Comparison of ENCODE assay signal across 8 mouse cellular contexts in genomic region chr15:102106754-102107456, GRCm38 (mm10). TPM values are rescaled to one million over a fixed set of nuclear protein-coding genes. Genes with fewer than 3 reads are reported as not detected.
DNase-seq lines count a peak whose midpoint lies in the region; ATAC-seq and TF ChIP-seq lines count a peak whose summit lies in the region.

No protein-coding gene starts in this region.

- H3K36me3 ChIP-seq in ES-E14 (ENCODE audit: control insufficient read depth, insufficient read depth, low read length, poor library complexity, severe bottlenecking), result no peaks in the 10 kb centered on the region
- H3K36me3 ChIP-seq in forebrain, embryonic 11.5 days (ENCODE audit: control insufficient read depth, insufficient read depth, low read length), result no peaks in the 10 kb centered on the region
- peaks cover 40% of the 10 kb centered on the region for H3K36me3 ChIP-seq in intestine, postnatal 0 days (ENCODE audit: control insufficient read depth, insufficient read depth)
- H3K36me3 ChIP-seq in midbrain, postnatal 0 days (ENCODE audit: insufficient read depth, low read length), result no peaks in the 10 kb centered on the region

- peaks cover 26% of the 10 kb centered on the region for H3K27me3 ChIP-seq in forebrain, embryonic 11.5 days (ENCODE audit: control insufficient read depth, insufficient read depth, low read length)
- no peaks in the 10 kb centered on the region for H3K27me3 ChIP-seq in intestine, postnatal 0 days (replicated peaks; ENCODE audit: control insufficient read depth, insufficient read depth, low read length)
- H3K27me3 ChIP-seq in midbrain, postnatal 0 days (ENCODE audit: insufficient read depth, low read length), result peaks cover under 1% of the 10 kb centered on the region; the same call in 1 of the 2 replicates

- H3K4me1 ChIP-seq in ES-E14 (ENCODE audit: control insufficient read depth in 2 of 2, insufficient read depth in 2 of 2, low read length in 2 of 2, poor library complexity in 1 of 2), result peaks cover 8 to 28% of the 10 kb centered on the region in 2 experiments; a peak in 3 of 4 replicates
- peaks cover 24% of the 10 kb centered on the region for H3K4me1 ChIP-seq in forebrain, embryonic 11.5 days (replicated peaks; ENCODE audit: control insufficient read depth, insufficient read depth, low read length)
- H3K4me1 ChIP-seq in intestine, postnatal 0 days (replicated peaks; ENCODE audit: control insufficient read depth, insufficient read depth, low read length), result peaks cover 15% of the 10 kb centered on the region
- no peaks in the 10 kb centered on the region; the same call in 1 of the 2 replicates for H3K4me1 ChIP-seq in midbrain, postnatal 0 days (ENCODE audit: insufficient read depth, low read length)

- in situ Hi-C loops in ES-E14 (cut with MboI; ENCODE audit: low sequenced_read_pairs in 2 of 2, unreplicated experiment in 2 of 2), result no loop called here

- peak overlapping the region; percentile 59 for H3K4me2 ChIP-seq in forebrain, embryonic 11.5 days (ENCODE audit: low read depth, low read length, severe bottlenecking)
- peak overlapping the region; percentile 77 for H3K4me2 ChIP-seq in intestine, postnatal 0 days (replicated peaks; ENCODE audit: low read depth)
- H3K4me2 ChIP-seq in midbrain, postnatal 0 days (ENCODE audit: low read depth, low read length, poor library complexity, severe bottlenecking), result peak overlapping the region; percentile 74

- H3K4me3 ChIP-seq in ES-E14 (ENCODE audit: insufficient read depth in 1 of 2, low read depth in 1 of 2, low read length in 2 of 2, poor library complexity in 1 of 2, severe bottlenecking in 1 of 2), result peak overlapping the region; percentile 62 to 82
- H3K4me3 ChIP-seq in forebrain, embryonic 11.5 days (ENCODE audit: low read depth, low read length), result peak overlapping the region; percentile 33
- peak overlapping the region; percentile 34 for H3K4me3 ChIP-seq in intestine, postnatal 0 days (ENCODE audit: low read depth, low read length)
- peak overlapping the region; percentile 37 for H3K4me3 ChIP-seq in midbrain, postnatal 0 days (ENCODE audit: low read depth, low read length)

- peak; percentile 41 for DNase-seq in kidney, adult 18-20 months
- DNase-seq in kidney, postnatal 14 days, result no peak
- no peak for DNase-seq in ES-E14 (ENCODE audit: low read depth, low spot score)
- peak; percentile 78 for DNase-seq in forebrain, embryonic 11.5 days (ENCODE audit: low spot score)
- DNase-seq in midbrain, postnatal 0 days (ENCODE audit: low spot score), result no peak
- DNase-seq in frontal cortex, postnatal 25 days (ENCODE audit: low spot score in 2 of 2), result no peak
- DNase-seq in spleen, adult 18-20 months, result no peak

- no peak overlapping the region for H3K27ac ChIP-seq in ES-E14 (ENCODE audit: insufficient read depth, low read depth, low read length, poor library complexity, severe bottlenecking)
- no peak overlapping the region for H3K27ac ChIP-seq in forebrain, embryonic 11.5 days (ENCODE audit: low read depth, low read length)
- H3K27ac ChIP-seq in intestine, postnatal 0 days (ENCODE audit: low read depth, low read length), result no peak overlapping the region
- H3K27ac ChIP-seq in midbrain, postnatal 0 days (ENCODE audit: low read depth, low read length), result no peak overlapping the region

- no peak; the same call in 1 of the 2 replicates for TF ChIP-seq CTCF in intestine, postnatal 0 days (IDR thresholded peaks at IDR 0.05; ENCODE audit: low read depth)
- TF ChIP-seq CTCF in midbrain, postnatal 0 days (IDR thresholded peaks at IDR 0.05), result 0 out of 2 replicates have a peak, but pooled peaks have one; percentile 5

- 2% methylated on average over 38 of the region's 38 CpGs for WGBS in forebrain, embryonic 11.5 days
- 33% methylated on average over 38 of the region's 38 CpGs for WGBS in intestine, postnatal 0 days
- 11% methylated on average over 38 of the region's 38 CpGs for WGBS in midbrain, postnatal 0 days

- ATAC-seq in forebrain, embryonic 11.5 days (replicated peaks; ENCODE audit: low FRiP score), result no peak
- ATAC-seq in intestine, postnatal 0 days, result no peak
- ATAC-seq in midbrain, postnatal 0 days (ENCODE audit: low FRiP score), result no peak

- peak overlapping the region; percentile 29 for H3K9ac ChIP-seq in ES-E14 (ENCODE audit: insufficient read depth, low read depth, low read length, poor library complexity, severe bottlenecking)
- H3K9ac ChIP-seq in forebrain, embryonic 11.5 days (ENCODE audit: low read length), result no peak overlapping the region
- H3K9ac ChIP-seq in intestine, postnatal 0 days (ENCODE audit: low read depth, low read length), result no peak overlapping the region
- H3K9ac ChIP-seq in midbrain, postnatal 0 days (replicated peaks; ENCODE audit: low read length, poor library complexity, severe bottlenecking), result peak overlapping the region; percentile 50; the same call in 1 of the 2 replicates

- no peaks in the 10 kb centered on the region for H3K9me3 ChIP-seq in ES-E14 (ENCODE audit: control insufficient read depth, insufficient read depth, low read depth, low read length)
- no peaks in the 10 kb centered on the region for H3K9me3 ChIP-seq in forebrain, embryonic 11.5 days (ENCODE audit: control insufficient read depth, low read length)
- H3K9me3 ChIP-seq in intestine, postnatal 0 days (ENCODE audit: control insufficient read depth), result no peaks in the 10 kb centered on the region
- no peaks in the 10 kb centered on the region for H3K9me3 ChIP-seq in midbrain, postnatal 0 days (ENCODE audit: low read length)

TF ChIP-seq in ES-E14, 5 proteins besides CTCF, POLR2A, EP300 and RAD21:
- TF ChIP-seq ZNF384 (IDR thresholded peaks at IDR 0.05; ENCODE audit: low read depth, low read length) (no peak), MAFK (IDR thresholded peaks at IDR 0.05; ENCODE audit: insufficient read depth, low read depth, low read length) (no peak), CHD2 (IDR thresholded peaks at IDR 0.05; ENCODE audit: low read depth, low read length) (no peak), ZC3H11A (IDR thresholded peaks at IDR 0.05; ENCODE audit: borderline replicate concordance, low read depth, low read length) (no peak), HCFC1 (IDR thresholded peaks at IDR 0.05; ENCODE audit: borderline replicate concordance, insufficient read depth, low read length) (no peak)
TF ChIP-seq in ES-E14: peak in this region for 0.

RNA-seq across cellular contexts. Expression of gene Tns2, which starts 6.7 kb away (rescaled TPM):
- total RNA-seq in ES-E14 (2012; rRNA removed), result 4.5 and 4.9 TPM in 2 replicates
- polyA plus RNA-seq in forebrain, embryonic 11.5 days (2014; fragmentation: Nextera tagmentation; extraction: Ambion mirVana), result 8.8 and 10.5 TPM in 2 replicates
- polyA plus RNA-seq in intestine, postnatal 0 days (2015; fragmentation: Nextera tagmentation; extraction: Ambion mirVana), result 11.7 and 15.0 TPM in 2 replicates
- total RNA-seq in midbrain, postnatal 0 days (2014; rRNA removed), result 18.1 and 20.4 TPM in 2 replicates
- polyA plus RNA-seq in midbrain, postnatal 0 days (2015; fragmentation: Nextera tagmentation; extraction: Ambion mirVana), result 5.1 and 6.3 TPM in 2 replicates

RNA-seq across cellular contexts. Expression of gene Spryd3, which starts 29.1 kb away (rescaled TPM):
- total RNA-seq in ES-E14 (2012; rRNA removed), result 22.7 and 34.8 TPM in 2 replicates
- 12.0 and 12.1 TPM in 2 replicates for polyA plus RNA-seq in forebrain, embryonic 11.5 days (2014; fragmentation: Nextera tagmentation; extraction: Ambion mirVana)
- 26.3 and 26.7 TPM in 2 replicates for polyA plus RNA-seq in intestine, postnatal 0 days (2015; fragmentation: Nextera tagmentation; extraction: Ambion mirVana)
- 120 and 134 TPM in 2 replicates for total RNA-seq in midbrain, postnatal 0 days (2014; rRNA removed)
- polyA plus RNA-seq in midbrain, postnatal 0 days (2015; fragmentation: Nextera tagmentation; extraction: Ambion mirVana), result 118 and 120 TPM in 2 replicates

RNA-seq across cellular contexts. Expression of gene Eif4b, which starts 33.3 kb away (rescaled TPM):
- 361 and 417 TPM in 2 replicates for total RNA-seq in ES-E14 (2012; rRNA removed)
- polyA plus RNA-seq in forebrain, embryonic 11.5 days (2014; fragmentation: Nextera tagmentation; extraction: Ambion mirVana), result 122 and 129 TPM in 2 replicates
- polyA plus RNA-seq in intestine, postnatal 0 days (2015; fragmentation: Nextera tagmentation; extraction: Ambion mirVana), result 47.8 and 53.0 TPM in 2 replicates
- total RNA-seq in midbrain, postnatal 0 days (2014; rRNA removed), result 161 and 169 TPM in 2 replicates
- polyA plus RNA-seq in midbrain, postnatal 0 days (2015; fragmentation: Nextera tagmentation; extraction: Ambion mirVana), result 65.8 and 68.2 TPM in 2 replicates

RNA-seq across cellular contexts. Expression of gene Igfbp6, which starts 37.3 kb away (rescaled TPM):
- total RNA-seq in ES-E14 (2012; rRNA removed), result 4.2 and 7.5 TPM in 2 replicates
- 0.33 TPM in 1 of 2 replicates, not detected in the other for polyA plus RNA-seq in forebrain, embryonic 11.5 days (2014; fragmentation: Nextera tagmentation; extraction: Ambion mirVana)
- 27.8 and 29.1 TPM in 2 replicates for polyA plus RNA-seq in intestine, postnatal 0 days (2015; fragmentation: Nextera tagmentation; extraction: Ambion mirVana)
- 11.9 and 13.6 TPM in 2 replicates for total RNA-seq in midbrain, postnatal 0 days (2014; rRNA removed)
- polyA plus RNA-seq in midbrain, postnatal 0 days (2015; fragmentation: Nextera tagmentation; extraction: Ambion mirVana), result 9.9 and 12.7 TPM in 2 replicates

RNA-seq across cellular contexts. Expression of gene Soat2, which starts 43.4 kb away (rescaled TPM):
- 5.3 and 9.5 TPM in 2 replicates for total RNA-seq in ES-E14 (2012; rRNA removed)
- polyA plus RNA-seq in forebrain, embryonic 11.5 days (2014; fragmentation: Nextera tagmentation; extraction: Ambion mirVana), result not detected in 2 replicates
- polyA plus RNA-seq in intestine, postnatal 0 days (2015; fragmentation: Nextera tagmentation; extraction: Ambion mirVana), result 52.7 and 56.7 TPM in 2 replicates
- 0.61 TPM in 1 of 2 replicates, not detected in the other for total RNA-seq in midbrain, postnatal 0 days (2014; rRNA removed)
- polyA plus RNA-seq in midbrain, postnatal 0 days (2015; fragmentation: Nextera tagmentation; extraction: Ambion mirVana), result 0.06 and 0.12 TPM in 2 replicates

Comparison
In these comparisons a context has a peak if more than half of its experiments do, and no peak if none do; other contexts are left out.
1. DNase-seq: peak in kidney, adult 18-20 months (single experiment) and forebrain, embryonic 11.5 days (single experiment); none in kidney, postnatal 14 days (single experiment), ES-E14 (single experiment), midbrain, postnatal 0 days (single experiment), frontal cortex, postnatal 25 days (0 of 2) and spleen, adult 18-20 months (0 of 2).
2. H3K9ac ChIP-seq: peak in ES-E14 (single experiment) and midbrain, postnatal 0 days (single experiment); none in forebrain, embryonic 11.5 days (single experiment) and intestine, postnatal 0 days (single experiment).
3. Peak in every context shown above with its lines, with median percentiles within 50 percentile points of each other: H3K4me3 ChIP-seq and H3K4me2 ChIP-seq.